Mouse (Mus musculus): Measurements from ENCODE around the gene Ndfip2.

- TF ChIP-seq HCFC1 (IDR thresholded peaks at IDR 0.05; ENCODE audit: low read depth, low read length): no peak
- TF ChIP-seq CTCF (conservative IDR thresholded peaks at IDR 0.05 in 1 of 2, IDR thresholded peaks at IDR 0.05 in 1 of 2; ENCODE audit: low read depth in 2 of 2, low read length in 2 of 2): no peak
- no peak for TF ChIP-seq USF1 (IDR thresholded peaks at IDR 0.05; ENCODE audit: low read depth, low read length)
- no peak for TF ChIP-seq POLR2A (IDR thresholded peaks at IDR 0.05; ENCODE audit: low read depth, low read length)
- no peak for TF ChIP-seq MXI1 (IDR thresholded peaks at IDR 0.05; ENCODE audit: low read depth, low read length)
- no peak for TF ChIP-seq MAFK (IDR thresholded peaks at IDR 0.05; ENCODE audit: insufficient replicate concordance, low read length)
- TF ChIP-seq ZMIZ1 (IDR thresholded peaks at IDR 0.05; ENCODE audit: low read depth, low read length): no peak
- TF ChIP-seq ETS1 (conservative IDR thresholded peaks at IDR 0.05; ENCODE audit: low read depth, low read length): no peak
- no peak for TF ChIP-seq JUND (conservative IDR thresholded peaks at IDR 0.05; ENCODE audit: low read depth, low read length)
Measured at GRCm38 (mm10) chr14:105293777-105294176, 35.4 kb downstream of the Ndfip2 start.
